Mouse (Mus musculus) spleen, adult 2 months (tissue): Measurements from ENCODE around the gene Ifna4.

Source experiments
- CTCF ChIP-seq: fragments of 200-500 bp; IDR thresholded peaks from 2 replicates; pipeline ENCODE4 v1.5.1; 2011; ENCODE audit warnings: mild to moderate bottlenecking, inconsistent platforms; ENCODE audit not compliant: insufficient read depth, insufficient read length, insufficient replicate concordance; ENCODE audit errors: extremely low read depth
- POLR2A ChIP-seq: fragments of 200-500 bp; IDR thresholded peaks from 2 replicates; pipeline ENCODE4 v1.6.1; 2011; ENCODE audit warnings: low read depth, low read length, inconsistent platforms

DNA sequence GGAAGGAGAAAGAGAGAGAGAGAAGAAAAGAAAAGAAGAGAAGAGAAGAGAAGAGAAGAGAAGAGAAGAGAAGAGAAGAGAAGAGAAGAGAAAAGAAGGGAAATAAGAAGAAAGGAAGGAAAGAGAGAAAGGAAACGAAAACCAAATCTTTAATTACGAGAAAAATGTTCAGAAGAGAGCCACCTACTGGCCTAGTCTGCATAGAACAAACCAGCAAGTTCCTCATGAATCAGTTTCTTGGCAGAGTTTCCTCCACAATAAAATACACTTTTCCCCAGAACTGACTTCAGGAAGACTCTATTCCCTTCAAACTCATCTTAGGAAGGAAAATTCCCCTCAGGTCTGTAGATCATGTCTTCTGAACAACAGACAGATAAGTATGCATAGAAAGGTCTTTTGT is 3.7 kb downstream of the Ifna4 start:
- TF ChIP-seq POLR2A, result no peak
- TF ChIP-seq CTCF, result no peak
